Comparison of ENCODE assay signal across 8 mouse cellular contexts in the genomic region with DNA sequence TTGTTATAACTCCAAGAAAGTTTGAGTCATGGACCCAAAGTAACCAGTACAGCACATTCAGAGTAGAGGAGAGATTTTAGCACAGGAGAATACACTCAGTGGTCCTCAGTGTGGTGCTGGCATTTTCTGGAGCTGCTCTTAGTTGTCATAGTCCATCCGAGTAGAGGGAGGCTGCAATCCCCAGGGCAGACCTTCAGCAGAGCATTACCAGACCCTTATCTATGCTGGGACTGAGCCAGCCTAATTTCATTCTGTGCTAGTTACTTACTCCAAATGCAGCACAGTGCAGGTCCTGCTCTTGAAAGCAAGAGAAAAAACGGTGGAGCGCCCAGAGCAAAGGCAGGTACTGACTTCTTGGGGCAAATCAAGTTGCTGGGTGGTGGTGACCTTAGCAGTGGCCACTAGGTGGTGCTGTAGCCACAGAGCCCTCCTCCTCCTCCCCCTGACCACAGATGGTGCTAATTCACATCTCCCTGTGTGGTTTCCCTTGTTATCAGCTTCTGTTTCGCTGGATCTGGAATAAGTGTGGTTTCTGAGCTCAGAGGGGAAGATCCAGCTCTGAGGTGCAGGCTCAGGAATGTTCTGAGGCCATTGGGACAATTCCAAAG. TPM values are rescaled to one million over a fixed set of nuclear protein-coding genes. Genes with fewer than 3 reads are reported as not detected.
A peak's percentile ranks its signal among the peaks of the same experiment; 100 is the strongest.
DNase-seq lines count a peak whose midpoint lies in the region; ATAC-seq and TF ChIP-seq lines count a peak whose summit lies in the region.

No protein-coding gene starts in this region.

- TF ChIP-seq POLR2A in bone marrow, adult 2 months (IDR thresholded peaks at IDR 0.05; ENCODE audit: borderline replicate concordance, control insufficient read depth, low read depth, low read length), result no peak
- no peak for TF ChIP-seq POLR2A in embryonic fibroblast, embryonic 13.5 days (IDR thresholded peaks at IDR 0.05; ENCODE audit: low read depth, low read length)

- H3K27ac ChIP-seq in bone marrow, adult 2 months (ENCODE audit: control insufficient read depth, insufficient read depth, low read depth, low read length, poor library complexity), result no peak overlapping the region
- H3K27ac ChIP-seq in embryonic fibroblast, embryonic 13.5 days (ENCODE audit: insufficient read depth, low read length), result no peak overlapping the region
- no peak overlapping the region for H3K27ac ChIP-seq in heart, embryonic 16.5 days (ENCODE audit: low read length)
- H3K27ac ChIP-seq in liver, postnatal 0 days (ENCODE audit: low read depth), result no peak overlapping the region
- H3K27ac ChIP-seq in neural tube, embryonic 15.5 days (replicated peaks), result no peak overlapping the region

- H3K4me3 ChIP-seq in E14TG2a.4 (replicated peaks; ENCODE audit: low read length), result no peak overlapping the region
- H3K4me3 ChIP-seq in bone marrow, adult 2 months (replicated peaks; ENCODE audit: control insufficient read depth, low read depth, low read length), result no peak overlapping the region
- H3K4me3 ChIP-seq in embryonic fibroblast, embryonic 13.5 days (ENCODE audit: insufficient read depth, low read length), result no peak overlapping the region
- no peak overlapping the region for H3K4me3 ChIP-seq in heart, embryonic 16.5 days (ENCODE audit: low read length)
- no peak overlapping the region for H3K4me3 ChIP-seq in liver, postnatal 0 days (ENCODE audit: low read depth, low read length)
- H3K4me3 ChIP-seq in neural tube, embryonic 15.5 days (replicated peaks), result no peak overlapping the region

- peaks cover 72% of the 10 kb centered on the region for H3K36me3 ChIP-seq in E14TG2a.4 (ENCODE audit: insufficient read depth, low read length)
- peaks cover 3% of the 10 kb centered on the region; the same call in 1 of the 2 replicates for H3K36me3 ChIP-seq in heart, embryonic 16.5 days (ENCODE audit: control insufficient read depth, insufficient read depth)
- peaks cover 8% of the 10 kb centered on the region for H3K36me3 ChIP-seq in liver, postnatal 0 days (replicated peaks; ENCODE audit: insufficient read depth, low read length)
- peaks cover 71% of the 10 kb centered on the region for H3K36me3 ChIP-seq in neural tube, embryonic 15.5 days

- no peaks in the 10 kb centered on the region for H3K4me1 ChIP-seq in E14TG2a.4 (replicated peaks; ENCODE audit: low read depth, low read length)
- no peaks in the 10 kb centered on the region for H3K4me1 ChIP-seq in bone marrow, adult 2 months (ENCODE audit: control insufficient read depth, insufficient read depth, low read length)
- H3K4me1 ChIP-seq in embryonic fibroblast, embryonic 13.5 days (ENCODE audit: control insufficient read depth, insufficient read depth, low read length), result no peaks in the 10 kb centered on the region
- peaks cover 30% of the 10 kb centered on the region for H3K4me1 ChIP-seq in heart, embryonic 16.5 days (ENCODE audit: control insufficient read depth, insufficient read depth, low read length)
- H3K4me1 ChIP-seq in liver, postnatal 0 days (ENCODE audit: insufficient read depth), result no peaks in the 10 kb centered on the region
- H3K4me1 ChIP-seq in neural tube, embryonic 15.5 days, result peaks cover 5% of the 10 kb centered on the region; the same call in 1 of the 2 replicates

- DNase-seq in kidney, postnatal 10 days, result peak; percentile 83
- DNase-seq in liver, postnatal 0 days, result peak; percentile 81
- peak; percentile 45 to 55 for DNase-seq in thymus, adult 18-20 months

- H3K9ac ChIP-seq in heart, embryonic 16.5 days (ENCODE audit: low read length), result no peak overlapping the region
- H3K9ac ChIP-seq in liver, postnatal 0 days (replicated peaks), result no peak overlapping the region
- H3K9ac ChIP-seq in neural tube, embryonic 15.5 days (replicated peaks), result no peak overlapping the region

- TF ChIP-seq CTCF in E14TG2a.4 (conservative IDR thresholded peaks at IDR 0.05; ENCODE audit: low read length), result peak; percentile 84
- peak; percentile 98 for TF ChIP-seq CTCF in bone marrow, adult 2 months (IDR thresholded peaks at IDR 0.05; ENCODE audit: control insufficient read depth, insufficient read depth, low read length)
- TF ChIP-seq CTCF in embryonic fibroblast, embryonic 13.5 days (IDR thresholded peaks at IDR 0.05; ENCODE audit: borderline replicate concordance, insufficient read depth, low read length), result peak; percentile 96
- TF ChIP-seq CTCF in liver, postnatal 0 days (IDR thresholded peaks at IDR 0.05; ENCODE audit: low read depth), result peak; percentile 96

- no peak for TF ChIP-seq EP300 in liver, postnatal 0 days (IDR thresholded peaks at IDR 0.05; ENCODE audit: low read depth)

- H3K9me3 ChIP-seq in E14TG2a.4 (ENCODE audit: low read length), result no peaks in the 10 kb centered on the region
- H3K9me3 ChIP-seq in heart, embryonic 16.5 days (replicated peaks; ENCODE audit: control insufficient read depth, low read length), result no peaks in the 10 kb centered on the region
- H3K9me3 ChIP-seq in liver, postnatal 0 days (ENCODE audit: low read length), result no peaks in the 10 kb centered on the region
- no peaks in the 10 kb centered on the region for H3K9me3 ChIP-seq in neural tube, embryonic 15.5 days (replicated peaks)

- ATAC-seq in heart, embryonic 16.5 days (replicated peaks; ENCODE audit: extremely low read depth, insufficient read depth, low FRiP score), result peak; percentile 62; the same call in 1 of the 2 replicates
- ATAC-seq in liver, postnatal 0 days, result peak; percentile 62
- peak; percentile 61 for ATAC-seq in neural tube, embryonic 15.5 days (ENCODE audit: low FRiP score)

- H3K27me3 ChIP-seq in E14TG2a.4 (ENCODE audit: insufficient read depth, low read length), result no peaks in the 10 kb centered on the region
- no peaks in the 10 kb centered on the region for H3K27me3 ChIP-seq in heart, embryonic 16.5 days (ENCODE audit: control insufficient read depth, insufficient read depth, low read length)
- no peaks in the 10 kb centered on the region for H3K27me3 ChIP-seq in liver, postnatal 0 days (ENCODE audit: insufficient read depth, low read length)
- no peaks in the 10 kb centered on the region for H3K27me3 ChIP-seq in neural tube, embryonic 15.5 days (replicated peaks)

- 42% methylated on average over 4 of the region's 4 CpGs for WGBS in bone marrow, adult 2 months
- 25% methylated on average over 4 of the region's 4 CpGs for WGBS in heart, embryonic 16.5 days
- 36% methylated on average over 4 of the region's 4 CpGs for WGBS in liver, postnatal 0 days (ENCODE audit: insufficient replicate concordance)
- 43% methylated on average over 4 of the region's 4 CpGs for WGBS in neural tube, embryonic 15.5 days

- H3K4me2 ChIP-seq in heart, embryonic 16.5 days (ENCODE audit: low read depth, low read length), result no peak overlapping the region
- no peak overlapping the region for H3K4me2 ChIP-seq in liver, postnatal 0 days (ENCODE audit: low read depth, low read length)
- no peak overlapping the region for H3K4me2 ChIP-seq in neural tube, embryonic 15.5 days

RNA-seq across cellular contexts. Expression of gene Clec16a, which starts 20.2 kb away (rescaled TPM):
- 3.0 and 6.3 TPM in 2 replicates for polyA plus RNA-seq in bone marrow, adult 2 months (2011; ENCODE audit: insufficient read depth, insufficient read length, low replicate concordance, missing spikeins)
- 16.1 and 23.0 TPM in 2 replicates for polyA plus RNA-seq in embryonic fibroblast, embryonic 13.5 days (2011; ENCODE audit: insufficient read length, low read depth, missing spikeins)
- 30.8 and 32.6 TPM in 2 replicates for polyA plus RNA-seq in heart, embryonic 16.5 days (2015; fragmentation: Nextera tagmentation; extraction: Ambion mirVana)
- 9.5 and 11.3 TPM in 2 replicates for polyA plus RNA-seq in liver, postnatal 0 days (2015; fragmentation: Nextera tagmentation; extraction: Ambion mirVana)
- polyA plus RNA-seq in neural tube, embryonic 15.5 days (2015; fragmentation: Nextera tagmentation; extraction: Ambion mirVana), result 62.6 and 71.6 TPM in 2 replicates

RNA-seq across cellular contexts. Expression of gene Dexi, which starts 22.5 kb away (rescaled TPM):
- polyA plus RNA-seq in bone marrow, adult 2 months (2011; ENCODE audit: insufficient read depth, insufficient read length, low replicate concordance, missing spikeins), result 4.2 and 4.3 TPM in 2 replicates
- 13.3 and 17.1 TPM in 2 replicates for polyA plus RNA-seq in embryonic fibroblast, embryonic 13.5 days (2011; ENCODE audit: insufficient read length, low read depth, missing spikeins)
- 14.0 and 17.5 TPM in 2 replicates for polyA plus RNA-seq in heart, embryonic 16.5 days (2015; fragmentation: Nextera tagmentation; extraction: Ambion mirVana)
- polyA plus RNA-seq in liver, postnatal 0 days (2015; fragmentation: Nextera tagmentation; extraction: Ambion mirVana), result 2.8 and 4.4 TPM in 2 replicates
- polyA plus RNA-seq in neural tube, embryonic 15.5 days (2015; fragmentation: Nextera tagmentation; extraction: Ambion mirVana), result 17.4 and 18.3 TPM in 2 replicates
